Mouse (Mus musculus) hindbrain, postnatal 0 days (tissue): ENCODE measurements around the gene Eef2k. TPM values are rescaled to one million over a fixed set of nuclear protein-coding genes. Genes with fewer than 3 reads are reported as not detected.
A peak's percentile ranks its signal among the peaks of the same experiment; 100 is the strongest.
"Not testable (repeated sequence)": the region's sequence is repeated elsewhere in the genome, so short reads cannot be mapped to it uniquely, and the experiment has no call there.

Experiments used
- ATAC-seq: fragments of 200-750 bp; cut with Nextera tagmentation; 2 replicates; pipeline ENCODE4 v1.8.0; 2017; ENCODE audit warnings: mild to moderate bottlenecking, moderate TSS enrichment, moderate library complexity
- DNase-seq: peaks from one replicate; pipeline ENCODE4 v3.0.0-alpha.2; 2015; ENCODE audit warnings: low spot score
- H3K27ac ChIP-seq: fragments of 300-500 bp; sonication (generic); 2 replicates; pipeline ENCODE4 v1.5.1; 2014; ENCODE audit warnings: mild to moderate bottlenecking
- H3K27me3 ChIP-seq: fragments of 300-500 bp; sonication (generic); 2 replicates; pipeline ENCODE4 v1.6.1; 2014; ENCODE audit warnings: low read length, mixed read lengths; ENCODE audit not compliant: insufficient read depth
- H3K36me3 ChIP-seq: fragments of 300-500 bp; sonication (generic); 2 replicates; pipeline ENCODE4 v1.6.1; 2014; ENCODE audit warnings: low read length, mixed read lengths; ENCODE audit not compliant: insufficient read depth
- H3K4me1 ChIP-seq: fragments of 300-500 bp; sonication (generic); 2 replicates; pipeline ENCODE4 v1.6.1; 2014; ENCODE audit warnings: antibody characterized with exemption, low read length, mixed read lengths; ENCODE audit not compliant: insufficient read depth
- H3K4me2 ChIP-seq: fragments of 300-500 bp; sonication (generic); 2 replicates; pipeline ENCODE4 v1.6.1; 2014; ENCODE audit warnings: low read depth, mild to moderate bottlenecking, low read length, moderate library complexity, mixed read lengths
- H3K4me3 ChIP-seq: fragments of 300-500 bp; sonication (generic); 2 replicates; pipeline ENCODE4 v1.5.1; 2014; ENCODE audit warnings: low read length
- H3K9ac ChIP-seq: fragments of 300-500 bp; sonication (generic); replicated peaks from 2 replicates; pipeline ENCODE4 v1.6.1; 2014; ENCODE audit warnings: mild to moderate bottlenecking, low read length, moderate library complexity, mixed read lengths
- H3K9me3 ChIP-seq: fragments of 300-500 bp; sonication (generic); 2 replicates; pipeline ENCODE4 v1.6.1; 2016; ENCODE audit warnings: low read length, mixed read lengths
- CTCF ChIP-seq: IDR thresholded peaks from 2 replicates; pipeline ENCODE4 v1.5.1; 2016; ENCODE audit warnings: antibody characterized with exemption, control low read depth, low read depth
- WGBS: fragments of 180-500 bp; shearing (Covaris S2); extraction: QIAGEN DNeasy Blood & Tissue Kit; methylation state at CpG from one replicate; pipeline ENCODE4 v1.1.7; 2014; 5-methylcytosine and 5-hydroxymethylcytosine counted together
- polyA plus RNA-seq: library from polyadenylated mRNA; unstranded; fragments of >200 nt; fragmentation: Nextera tagmentation; extraction: Ambion mirVana; gene quantifications from 2 replicates; pipeline ENCODE4 v1.2.1, GENCODE M21; 2015
- total RNA-seq: library from RNA; depleted of rRNA; stranded (reverse); fragments of >200 nt; gene quantifications from 2 replicates; pipeline ENCODE4 v1.2.3, GENCODE M21; 2014

The Eef2k gene
- total and polyA plus RNA-seq, 2 experiments from 2014 or later, result 32.1 to 44.6 TPM

- H3K36me3 ChIP-seq, result peaks cover 19% of the 10 kb centered on the region
- peak; percentile 52 for DNase-seq
- no peaks in the 10 kb centered on the region for H3K4me1 ChIP-seq
- no peak for TF ChIP-seq CTCF
- ATAC-seq, result 0 out of 2 replicates have a peak, but pooled peaks have one; percentile 39
- H3K4me3 ChIP-seq, result no peak overlapping the region
- H3K27ac ChIP-seq, result no peak overlapping the region
- 23% methylated on average over 3 of the region's 3 CpGs for WGBS
- no peaks in the 10 kb centered on the region for H3K9me3 ChIP-seq
- no peak overlapping the region for H3K4me2 ChIP-seq
- no peak overlapping the region for H3K9ac ChIP-seq
- H3K27me3 ChIP-seq, result no peaks in the 10 kb centered on the region
These were observed 60.3 kb downstream of the Eef2k start for GRCm38 (mm10) chr7:120902931-120903330.

GRCm38 (mm10) chr7:120910172-120910571 lies 67.5 kb downstream of the Eef2k start:
- H3K27ac ChIP-seq, H3K9ac ChIP-seq, H3K4me3 ChIP-seq, ATAC-seq, DNase-seq, H3K27me3 ChIP-seq, H3K4me1 ChIP-seq, H3K4me2 ChIP-seq, H3K9me3 ChIP-seq, H3K36me3 ChIP-seq: not testable (repeated sequence)
- peak; percentile 34 for TF ChIP-seq CTCF
- WGBS, result 77% methylated on average over 3 of the region's 3 CpGs

- whole genome bisulfite sequencing, result 95% methylated on average over 6 of the region's 6 CpGs
- H3K4me2 ChIP-seq, result not testable (repeated sequence)
These were observed 68.6 kb downstream of the Eef2k start for GRCm38 (mm10) chr7:120911268-120911667.

GRCm38 (mm10) chr7:120913332-120913731 lies 70.7 kb downstream of the Eef2k start:
- H3K4me1 ChIP-seq, result no peaks in the 10 kb centered on the region
- H3K9ac ChIP-seq, result no peak overlapping the region
- no peak for ATAC-seq
- peak; percentile 25 for DNase-seq
- no peaks in the 10 kb centered on the region for H3K36me3 ChIP-seq
- no peaks in the 10 kb centered on the region for H3K9me3 ChIP-seq
- H3K27ac ChIP-seq, result no peak overlapping the region
- H3K27me3 ChIP-seq, result no peaks in the 10 kb centered on the region
- H3K4me2 ChIP-seq, result no peak overlapping the region
- WGBS, result 44% methylated on average over 1 of the region's 1 CpGs
- 0 out of 2 replicates have a peak, but pooled peaks have one; percentile 7 for TF ChIP-seq CTCF
- H3K4me3 ChIP-seq, result no peak overlapping the region

More at GRCm38 (mm10) chr7:120911268-120911667, 68.6 kb downstream of the Eef2k start:
- ATAC-seq, H3K4me1 ChIP-seq, H3K27me3 ChIP-seq, H3K27ac ChIP-seq, H3K4me3 ChIP-seq, H3K36me3 ChIP-seq, DNase-seq, H3K9me3 ChIP-seq, H3K9ac ChIP-seq: not testable (repeated sequence)

GRCm38 (mm10) chr7:120916262-120916875 lies 73.7 kb downstream of the Eef2k start:
- H3K4me2 ChIP-seq, result peak overlapping the region; percentile 41; the same call in 1 of the 2 replicates
- no peaks in the 10 kb centered on the region for H3K4me1 ChIP-seq
- no peaks in the 10 kb centered on the region for H3K9me3 ChIP-seq
- H3K27me3 ChIP-seq, result no peaks in the 10 kb centered on the region
- H3K4me3 ChIP-seq, result no peak overlapping the region
- no peak for DNase-seq
- TF ChIP-seq CTCF, result no peak
- H3K36me3 ChIP-seq, result no peaks in the 10 kb centered on the region
- H3K27ac ChIP-seq, result no peak overlapping the region
- WGBS, result 25% methylated on average over 11 of the region's 11 CpGs
- H3K9ac ChIP-seq, result no peak overlapping the region
- no peak for ATAC-seq

- no peak for TF ChIP-seq CTCF
- no peaks in the 10 kb centered on the region for H3K4me1 ChIP-seq
- no peak for DNase-seq
- no peaks in the 10 kb centered on the region for H3K36me3 ChIP-seq
- peak overlapping the region; percentile 41 for H3K4me2 ChIP-seq
- no peaks in the 10 kb centered on the region for H3K9me3 ChIP-seq
- no peak for ATAC-seq
- 6% methylated on average over 12 of the region's 12 CpGs for WGBS
- H3K27me3 ChIP-seq, result no peaks in the 10 kb centered on the region
- no peak overlapping the region for H3K27ac ChIP-seq
- no peak overlapping the region for H3K9ac ChIP-seq
- H3K4me3 ChIP-seq, result peak overlapping the region; percentile 94
These were observed 74.6 kb downstream of the Eef2k start for GRCm38 (mm10) chr7:120917279-120917591.

GRCm38 (mm10) chr7:120917592-120918461 lies 75.2 kb downstream of the Eef2k start, which contains the start of gene Polr3e:
Polr3e (plus strand) TSS chr7:120917744.
- no peaks in the 10 kb centered on the region for H3K9me3 ChIP-seq
- H3K27me3 ChIP-seq, result no peaks in the 10 kb centered on the region
- H3K27ac ChIP-seq, result peak within 1 kb of the TSS; percentile 84
- WGBS, result under 1% methylated on average over 101 of the region's 102 CpGs
- no peaks in the 10 kb centered on the region for H3K36me3 ChIP-seq
- TF ChIP-seq CTCF, result peak; percentile 81
- H3K4me3 ChIP-seq, result peak within 1 kb of the TSS; percentile 94
- peak within 1 kb of the TSS; percentile 83 for H3K9ac ChIP-seq
- no peaks in the 10 kb centered on the region for H3K4me1 ChIP-seq
- H3K4me2 ChIP-seq, result peak within 1 kb of the TSS; percentile 83
- peak; percentile 98 for DNase-seq
- ATAC-seq, result peak; percentile 97
